Mouse (Mus musculus) embryonic facial prominence, embryonic 15.5 days (tissue): ENCODE results near the gene Cdh4. TPM values are rescaled to one million over a fixed set of nuclear protein-coding genes. Genes with fewer than 3 reads are reported as not detected.

Experiments
- ATAC-seq: fragments of 200-750 bp; cut with Nextera tagmentation; 2 replicates; pipeline ENCODE4 v1.8.0; 2017; ENCODE audit warnings: low read depth, moderate TSS enrichment; ENCODE audit not compliant: insufficient number of reproducible peaks, low FRiP score, low TSS enrichment
- H3K27ac ChIP-seq: fragments of 300-500 bp; sonication (generic); replicated peaks from 2 replicates; pipeline ENCODE4 v1.5.1; 2015; ENCODE audit warnings: mild to moderate bottlenecking, inconsistent platforms
- H3K27me3 ChIP-seq: fragments of 300-500 bp; sonication (generic); 2 replicates; pipeline ENCODE4 v1.6.1; 2015; ENCODE audit warnings: inconsistent platforms
- H3K36me3 ChIP-seq: fragments of 300-500 bp; sonication (generic); 2 replicates; pipeline ENCODE4 v1.6.1; 2015; ENCODE audit warnings: mild to moderate bottlenecking, inconsistent platforms
- H3K4me1 ChIP-seq: fragments of 300-500 bp; sonication (generic); 2 replicates; pipeline ENCODE4 v1.6.1; 2015; ENCODE audit warnings: inconsistent platforms
- H3K4me2 ChIP-seq: fragments of 300-500 bp; sonication (generic); replicated peaks from 2 replicates; pipeline ENCODE4 v1.6.1; 2015; ENCODE audit warnings: mild to moderate bottlenecking, inconsistent platforms
- H3K4me3 ChIP-seq: fragments of 300-500 bp; sonication (generic); replicated peaks from 2 replicates; pipeline ENCODE4 v1.5.1; 2015; ENCODE audit warnings: mild to moderate bottlenecking, inconsistent platforms
- H3K9ac ChIP-seq: fragments of 300-500 bp; sonication (generic); 2 replicates; pipeline ENCODE4 v1.6.1; 2015; ENCODE audit warnings: inconsistent platforms
- H3K9me3 ChIP-seq: fragments of 300-500 bp; sonication (generic); replicated peaks from 2 replicates; pipeline ENCODE4 v1.6.1; 2016; ENCODE audit warnings: inconsistent platforms
- WGBS: fragments of 180-500 bp; shearing (Covaris S2); methylation state at CpG from one replicate; pipeline ENCODE4 v1.1.7; 2015; 5-methylcytosine and 5-hydroxymethylcytosine counted together
- polyA plus RNA-seq: library from polyadenylated mRNA; unstranded; fragments of >200 nt; fragmentation: Nextera tagmentation; extraction: Ambion mirVana; gene quantifications from 2 replicates; pipeline ENCODE4 v1.2.1, GENCODE M21; 2015

Gene Cdh4
- polyA plus RNA-seq, 1 experiment from 2014 or later = 10.8 TPM

DNA sequence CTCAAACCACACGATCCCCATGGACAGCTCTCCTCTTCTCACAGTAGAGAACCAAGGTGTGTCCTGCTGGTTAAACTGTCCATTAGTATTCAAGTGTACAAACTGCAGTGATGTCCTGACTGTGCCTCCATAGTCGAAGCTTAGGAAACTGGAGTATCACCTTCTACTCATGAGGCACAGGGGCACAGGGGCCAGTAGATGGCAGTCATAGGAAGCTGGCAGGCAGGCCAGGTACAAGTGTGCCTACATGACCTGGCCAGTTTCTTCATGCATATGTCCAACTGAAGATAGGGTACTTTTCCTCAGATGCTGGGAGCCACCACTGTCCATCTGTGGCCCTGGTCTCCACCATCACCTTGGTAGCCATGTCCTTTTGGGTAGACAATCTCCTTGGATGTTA, 472.0 kb downstream of the Cdh4 start:
- Histone ChIP-seq H3K27me3 (no peaks in the 10 kb centered on the region), H3K27ac (no peak overlapping the region), H3K4me1 (no peaks in the 10 kb centered on the region), H3K36me3 (peaks cover 61% of the 10 kb centered on the region), H3K4me3 (no peak overlapping the region), H3K9me3 (no peaks in the 10 kb centered on the region), H3K4me2 (no peak overlapping the region), H3K9ac (no peak overlapping the region)
- no peak for ATAC-seq
- 77% methylated on average over 2 of the region's 2 CpGs for WGBS

DNA sequence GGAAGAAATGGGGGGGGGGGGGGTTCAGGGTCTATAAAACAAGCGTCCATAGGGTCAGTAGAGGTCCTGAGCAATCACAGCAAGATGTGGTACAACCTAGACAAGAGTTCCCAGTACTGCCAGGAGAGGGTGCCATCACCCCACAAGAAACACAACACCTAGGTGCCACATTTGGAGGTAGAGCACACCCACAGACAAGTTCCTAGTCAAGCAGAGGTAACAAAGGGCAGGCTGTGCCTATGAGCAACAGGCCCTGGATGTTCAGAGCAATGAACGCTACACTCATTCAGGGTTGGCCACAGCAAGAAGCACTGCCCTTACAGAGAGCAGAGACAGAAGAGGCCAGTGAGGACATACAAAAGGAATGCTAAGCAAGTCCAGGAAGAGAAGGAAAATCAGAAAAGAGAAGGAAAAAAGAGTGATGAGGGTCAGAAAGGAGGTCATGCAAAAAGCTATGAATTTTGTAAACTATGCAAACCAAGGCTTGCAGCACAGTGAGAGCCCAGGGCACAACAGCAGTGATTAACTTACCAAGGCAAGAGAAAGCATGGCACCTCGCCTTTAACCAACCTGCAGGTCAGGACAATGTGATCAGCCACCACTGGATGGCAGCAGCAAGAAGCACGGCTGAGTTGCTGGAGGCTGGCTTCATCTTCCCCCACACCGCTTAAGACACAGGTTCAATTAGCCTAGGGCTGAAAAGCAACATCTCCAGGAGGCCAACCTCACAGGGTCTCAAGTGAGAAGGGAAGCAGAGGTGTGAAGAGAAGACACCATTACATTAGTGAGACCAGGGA, 474.8 kb downstream of the Cdh4 start:
- no peak overlapping the region for H3K4me2 ChIP-seq
- no peaks in the 10 kb centered on the region for H3K4me1 ChIP-seq
- no peaks in the 10 kb centered on the region for H3K9me3 ChIP-seq
- no peak overlapping the region for H3K4me3 ChIP-seq
- H3K27ac ChIP-seq = no peak overlapping the region
- H3K9ac ChIP-seq = no peak overlapping the region
- 27% methylated on average over 5 of the region's 5 CpGs for WGBS
- no peaks in the 10 kb centered on the region for H3K27me3 ChIP-seq
- peak; percentile 68; the same call in 1 of the 2 replicates for ATAC-seq
- H3K36me3 ChIP-seq = peaks cover 73% of the 10 kb centered on the region

DNA sequence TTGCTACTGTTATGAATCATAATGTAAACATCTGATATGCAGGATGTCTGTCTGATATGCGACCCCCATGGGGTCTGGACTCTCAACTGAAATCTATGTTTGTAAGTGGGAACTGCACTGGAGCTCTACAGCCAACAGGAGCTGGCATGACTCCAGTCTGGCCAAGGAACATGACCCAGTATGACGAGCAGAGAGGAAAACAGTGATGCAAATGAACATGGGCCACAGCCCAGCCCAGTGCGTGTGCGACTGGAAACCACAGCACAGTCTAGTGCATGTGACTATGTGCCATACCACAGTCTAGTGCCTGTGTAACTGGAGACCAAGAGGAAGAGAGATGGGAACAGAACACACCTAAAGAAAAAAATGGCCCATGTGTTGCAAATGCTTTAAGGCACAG, 477.8 kb downstream of the Cdh4 start:
- 70% methylated on average over 4 of the region's 4 CpGs for WGBS
- ATAC-seq = no peak
- H3K4me3 ChIP-seq = no peak overlapping the region
- H3K27me3 ChIP-seq = no peaks in the 10 kb centered on the region
- no peaks in the 10 kb centered on the region for H3K9me3 ChIP-seq
- H3K27ac ChIP-seq = no peak overlapping the region
- H3K4me2 ChIP-seq = no peak overlapping the region
- peaks cover 73% of the 10 kb centered on the region for H3K36me3 ChIP-seq
- no peaks in the 10 kb centered on the region for H3K4me1 ChIP-seq
- H3K9ac ChIP-seq = no peak overlapping the region

DNA sequence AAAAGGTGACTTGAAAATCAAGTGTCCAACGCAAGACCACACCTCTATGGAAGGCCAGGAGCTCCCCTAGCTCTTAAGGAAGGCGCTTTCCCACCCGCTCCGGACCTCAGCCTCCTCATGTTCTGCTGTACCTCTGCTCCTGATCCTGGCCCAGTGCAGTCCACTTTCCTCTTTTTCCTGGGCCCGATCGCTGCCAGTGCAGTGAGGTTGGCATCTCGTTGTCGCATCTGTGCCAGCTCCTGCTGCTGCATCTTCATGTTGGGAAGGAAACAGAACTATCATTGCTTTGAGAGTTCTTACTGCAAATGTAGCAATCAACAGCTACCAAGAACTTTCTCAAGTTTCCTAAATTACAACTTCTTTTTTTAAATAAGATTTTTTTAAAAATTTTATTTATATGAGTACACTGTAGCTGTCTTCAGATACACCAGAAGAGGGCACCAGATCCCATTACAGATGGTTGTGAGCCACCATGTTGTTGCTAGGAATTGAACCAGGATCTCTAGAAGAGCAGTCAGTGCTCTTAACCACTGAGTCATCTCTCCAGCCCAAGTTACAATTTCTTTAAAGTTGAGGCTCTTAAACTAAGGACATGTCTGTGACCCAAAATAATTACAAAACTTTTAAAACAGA, 478.9 kb downstream of the Cdh4 start:
- Histone ChIP-seq H3K27me3 (no peaks in the 10 kb centered on the region), H3K9me3 (no peaks in the 10 kb centered on the region), H3K4me1 (no peaks in the 10 kb centered on the region), H3K27ac (no peak overlapping the region), H3K36me3 (peaks cover 72% of the 10 kb centered on the region), H3K9ac (no peak overlapping the region), H3K4me3 (no peak overlapping the region), H3K4me2 (no peak overlapping the region)
- 97% methylated on average over 8 of the region's 8 CpGs for WGBS
- ATAC-seq = no peak

DNA sequence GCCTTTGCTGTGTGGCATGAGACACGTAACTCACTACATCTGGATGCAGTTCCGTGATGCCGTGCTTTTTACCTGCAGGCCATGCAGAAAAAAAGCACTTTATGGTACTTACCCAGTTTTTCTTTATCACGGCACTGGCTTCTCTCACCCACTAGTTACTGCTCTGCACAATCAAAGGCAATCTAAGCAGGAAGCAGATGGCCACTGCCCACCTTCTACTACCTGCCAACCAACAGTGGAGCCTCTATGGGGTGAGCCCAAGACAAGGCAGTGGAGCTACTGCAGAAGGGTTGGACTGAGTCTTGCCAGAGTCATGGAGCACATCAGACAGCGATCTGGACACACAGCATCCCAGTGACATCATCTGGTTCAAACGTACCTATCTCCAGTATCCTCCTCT, 481.8 kb downstream of the Cdh4 start:
- Histone ChIP-seq H3K9ac (no peak overlapping the region), H3K36me3 (peaks cover 60% of the 10 kb centered on the region), H3K4me3 (no peak overlapping the region), H3K4me1 (no peaks in the 10 kb centered on the region), H3K27ac (no peak overlapping the region), H3K27me3 (no peaks in the 10 kb centered on the region), H3K9me3 (no peaks in the 10 kb centered on the region), H3K4me2 (no peak overlapping the region)
- WGBS = 80% methylated on average over 6 of the region's 6 CpGs
- ATAC-seq = no peak

GRCm38 (mm10) chr2:179929166-179929565, 486.9 kb downstream of the Cdh4 start:
- H3K27me3 ChIP-seq = no peaks in the 10 kb centered on the region
- peaks cover 58% of the 10 kb centered on the region for H3K36me3 ChIP-seq
- no peaks in the 10 kb centered on the region for H3K9me3 ChIP-seq
- H3K9ac ChIP-seq = no peak overlapping the region
- H3K4me2 ChIP-seq = no peak overlapping the region
- ATAC-seq = no peak
- no peaks in the 10 kb centered on the region for H3K4me1 ChIP-seq
- WGBS = 95% methylated on average over 13 of the region's 13 CpGs
- no peak overlapping the region for H3K4me3 ChIP-seq
- H3K27ac ChIP-seq = no peak overlapping the region

- Histone ChIP-seq H3K27me3 (no peaks in the 10 kb centered on the region), H3K4me1 (no peaks in the 10 kb centered on the region), H3K27ac (no peak overlapping the region), H3K9ac (no peak overlapping the region), H3K36me3 (peaks cover 48% of the 10 kb centered on the region), H3K4me3 (no peak overlapping the region), H3K9me3 (no peaks in the 10 kb centered on the region), H3K4me2 (no peak overlapping the region)
- WGBS = 86% methylated on average over 16 of the region's 16 CpGs
- ATAC-seq = no peak
These were observed 489.5 kb downstream of the Cdh4 start for GRCm38 (mm10) chr2:179931741-179932140.

GRCm38 (mm10) chr2:179934165-179934564, 491.9 kb downstream of the Cdh4 start:
- Histone ChIP-seq H3K4me3 (no peak overlapping the region), H3K9me3 (no peaks in the 10 kb centered on the region), H3K27me3 (no peaks in the 10 kb centered on the region), H3K4me2 (no peak overlapping the region), H3K9ac (no peak overlapping the region), H3K4me1 (peaks cover 2% of the 10 kb centered on the region; the same call in 1 of the 2 replicates), H3K36me3 (peaks cover 45% of the 10 kb centered on the region), H3K27ac (no peak overlapping the region)
- no peak for ATAC-seq
- 60% methylated on average over 3 of the region's 3 CpGs for WGBS

- Histone ChIP-seq H3K4me1 (peaks cover 14% of the 10 kb centered on the region), H3K27ac (no peak overlapping the region), H3K9me3 (no peaks in the 10 kb centered on the region), H3K36me3 (peaks cover 24% of the 10 kb centered on the region), H3K27me3 (no peaks in the 10 kb centered on the region), H3K9ac (no peak overlapping the region), H3K4me3 (no peak overlapping the region), H3K4me2 (no peak overlapping the region)
- ATAC-seq = no peak
- WGBS = 77% methylated on average over 4 of the region's 4 CpGs
These were observed 494.9 kb downstream of the Cdh4 start for GRCm38 (mm10) chr2:179937091-179937490.

DNA sequence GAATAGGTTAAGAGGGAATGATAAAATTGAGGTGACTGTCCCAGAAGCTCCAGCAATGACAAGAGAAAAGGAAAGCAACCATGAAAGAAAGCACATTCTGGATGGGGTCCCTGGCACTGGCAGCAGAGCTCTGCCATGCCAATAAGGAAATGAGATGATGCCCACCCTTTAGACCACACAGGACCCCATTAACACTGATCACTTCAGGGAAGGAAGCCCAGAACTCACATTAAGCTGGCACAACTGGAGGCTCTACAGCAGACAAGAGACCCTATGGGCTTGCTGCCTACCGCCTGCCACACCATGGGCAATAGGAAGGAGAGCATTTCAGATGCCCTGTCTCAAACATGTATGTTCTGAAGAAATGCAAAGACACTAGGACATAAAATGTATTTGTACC, 499.5 kb downstream of the Cdh4 start:
- Histone ChIP-seq H3K27ac (no peak overlapping the region), H3K4me1 (peaks cover 19% of the 10 kb centered on the region), H3K36me3 (no peaks in the 10 kb centered on the region), H3K9me3 (no peaks in the 10 kb centered on the region), H3K4me2 (no peak overlapping the region), H3K9ac (no peak overlapping the region), H3K4me3 (no peak overlapping the region), H3K27me3 (no peaks in the 10 kb centered on the region)
- 91% methylated on average over 1 of the region's 1 CpGs for WGBS
- ATAC-seq = no peak

- WGBS = 49% methylated on average over 4 of the region's 4 CpGs
- H3K27ac ChIP-seq = no peak overlapping the region
- H3K27me3 ChIP-seq = no peaks in the 10 kb centered on the region
- no peaks in the 10 kb centered on the region for H3K36me3 ChIP-seq
- peaks cover 12% of the 10 kb centered on the region; the same call in 1 of the 2 replicates for H3K4me1 ChIP-seq
- H3K9me3 ChIP-seq = no peaks in the 10 kb centered on the region
- ATAC-seq = no peak
- H3K9ac ChIP-seq = no peak overlapping the region
- no peak overlapping the region for H3K4me2 ChIP-seq
- H3K4me3 ChIP-seq = no peak overlapping the region
These were observed 502.8 kb downstream of the Cdh4 start for GRCm38 (mm10) chr2:179945051-179945450.
